Mouse (Mus musculus): Measurements from ENCODE around the gene Atp8b4. TPM values are rescaled to one million over a fixed set of nuclear protein-coding genes. Genes with fewer than 3 reads are reported as not detected.
A peak's percentile ranks its signal among the peaks of the same experiment; 100 is the strongest.

Gene Atp8b4
- polyA plus RNA-seq, 1 experiment from 2014 or later: 0.12 TPM

DNA sequence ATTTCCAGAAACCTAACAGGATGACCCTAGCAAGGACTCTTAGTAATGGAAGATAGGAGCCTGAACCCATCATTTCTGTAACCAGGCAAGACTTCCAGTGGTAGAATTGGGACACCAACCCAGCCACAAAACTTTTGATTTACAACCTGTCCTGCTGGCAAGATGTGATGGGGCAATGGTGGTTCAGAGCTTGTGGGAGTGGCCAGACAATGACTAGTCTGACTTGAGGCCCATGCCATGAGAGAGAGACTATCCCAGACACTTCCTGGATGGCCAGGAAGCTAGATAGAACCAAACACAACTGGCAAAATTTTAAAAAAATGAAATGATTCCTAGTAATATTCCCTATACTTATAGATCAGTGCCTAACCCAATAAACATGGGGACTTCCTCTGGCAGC is 87.7 kb downstream of the Atp8b4 start:
- Histone ChIP-seq H3K27me3 (ENCODE audit: low read depth, poor library complexity, severe bottlenecking) (no peaks in the 10 kb centered on the region), H3K9me3 (replicated peaks) (no peaks in the 10 kb centered on the region), H3K27ac (replicated peaks) (no peak overlapping the region), H3K4me1 (no peaks in the 10 kb centered on the region), H3K4me3 (no peak overlapping the region), H3K36me3 (no peaks in the 10 kb centered on the region)
- DNase-seq (ENCODE audit: low spot score): no peak

DNA sequence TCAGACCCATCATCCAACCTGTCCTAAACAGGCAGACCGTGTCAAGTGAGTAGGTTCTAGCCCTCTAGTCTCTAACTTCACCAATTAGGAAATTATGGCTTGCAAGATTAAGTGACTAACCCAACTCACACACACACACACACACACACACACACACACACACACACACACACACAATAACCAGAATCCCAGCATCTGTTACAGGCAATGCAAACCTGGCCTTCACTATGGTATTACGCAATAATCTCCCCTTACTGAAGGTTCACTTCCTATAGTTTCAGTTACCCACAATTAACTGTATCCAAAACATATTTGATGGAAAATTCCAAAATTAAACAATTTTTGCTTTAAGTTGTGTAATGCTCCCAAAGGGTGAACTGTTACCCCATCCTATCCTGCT is 101.0 kb downstream of the Atp8b4 start:
- DNase-seq (ENCODE audit: low spot score): no peak
- Histone ChIP-seq H3K27ac (replicated peaks) (no peak overlapping the region), H3K36me3 (no peaks in the 10 kb centered on the region), H3K4me3 (no peak overlapping the region), H3K27me3 (ENCODE audit: low read depth, poor library complexity, severe bottlenecking) (no peaks in the 10 kb centered on the region), H3K4me1 (no peaks in the 10 kb centered on the region), H3K9me3 (replicated peaks) (no peaks in the 10 kb centered on the region)
- WGBS: 89% methylated on average over 2 of the region's 2 CpGs

- no peaks in the 10 kb centered on the region for H3K27me3 ChIP-seq (ENCODE audit: low read depth, poor library complexity, severe bottlenecking)
- DNase-seq (ENCODE audit: low spot score): no peak
- 71% methylated on average over 2 of the region's 2 CpGs for WGBS
- no peak overlapping the region for H3K4me3 ChIP-seq
- no peaks in the 10 kb centered on the region for H3K9me3 ChIP-seq (replicated peaks)
- no peaks in the 10 kb centered on the region for H3K4me1 ChIP-seq
- H3K36me3 ChIP-seq: no peaks in the 10 kb centered on the region
- H3K27ac ChIP-seq (replicated peaks): no peak overlapping the region
These were observed 101.5 kb downstream of the Atp8b4 start for GRCm38 (mm10) chr2:126399017-126399416.

DNA sequence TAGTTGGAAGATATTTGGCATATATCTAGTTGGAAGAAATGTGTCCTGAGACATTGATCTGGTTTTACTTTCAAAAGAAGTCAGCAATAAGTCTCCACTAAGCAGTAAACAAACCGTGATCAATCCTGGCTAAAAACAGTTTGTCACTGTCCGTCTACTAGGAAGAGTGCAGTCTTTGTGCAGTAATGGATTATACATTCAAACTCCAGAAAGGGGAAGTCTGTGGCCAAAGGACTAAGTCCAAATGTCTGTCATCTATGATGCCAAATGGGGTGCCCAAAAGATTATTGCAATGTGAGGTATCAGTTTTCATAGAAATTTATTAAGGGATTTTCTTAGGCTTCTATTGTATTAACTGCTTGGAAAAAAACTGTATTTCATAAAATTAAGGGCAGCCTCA is 102.3 kb downstream of the Atp8b4 start:
- Histone ChIP-seq H3K4me1 (no peaks in the 10 kb centered on the region), H3K9me3 (replicated peaks) (no peaks in the 10 kb centered on the region), H3K36me3 (no peaks in the 10 kb centered on the region), H3K27ac (replicated peaks) (no peak overlapping the region), H3K27me3 (ENCODE audit: low read depth, poor library complexity, severe bottlenecking) (no peaks in the 10 kb centered on the region), H3K4me3 (no peak overlapping the region)
- DNase-seq (ENCODE audit: low spot score): no peak
- WGBS: 83% methylated on average over 2 of the region's 2 CpGs

DNA sequence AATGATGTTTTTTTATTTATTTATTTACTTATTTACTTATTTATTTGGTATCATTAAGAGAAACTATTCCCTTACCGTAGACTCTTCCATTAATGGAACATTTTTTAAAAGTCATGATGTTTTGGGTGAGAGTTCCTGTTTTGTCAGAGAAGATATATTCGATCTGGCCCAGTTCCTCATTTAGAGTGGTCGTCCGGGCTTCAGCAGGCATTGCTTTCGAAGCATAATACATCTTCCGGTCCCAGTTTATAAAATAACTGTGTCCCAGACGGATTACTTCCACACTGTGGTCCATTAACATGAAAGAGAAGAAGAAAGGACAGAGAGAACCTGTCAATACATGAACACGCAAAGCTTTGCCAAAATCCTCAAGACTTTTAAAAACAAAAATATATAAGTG is 103.0 kb downstream of the Atp8b4 start:
- no peak overlapping the region for H3K27ac ChIP-seq (replicated peaks)
- DNase-seq (ENCODE audit: low spot score): no peak
- H3K27me3 ChIP-seq (ENCODE audit: low read depth, poor library complexity, severe bottlenecking): no peaks in the 10 kb centered on the region
- no peak overlapping the region for H3K4me3 ChIP-seq
- 92% methylated on average over 8 of the region's 8 CpGs for WGBS
- no peaks in the 10 kb centered on the region for H3K9me3 ChIP-seq (replicated peaks)
- H3K4me1 ChIP-seq: no peaks in the 10 kb centered on the region
- H3K36me3 ChIP-seq: no peaks in the 10 kb centered on the region

GRCm38 (mm10) chr2:126394924-126395323 is 105.5 kb downstream of the Atp8b4 start:
- DNase-seq (ENCODE audit: low spot score): no peak
- no peak overlapping the region for H3K4me3 ChIP-seq
- H3K9me3 ChIP-seq (replicated peaks): no peaks in the 10 kb centered on the region
- no peak overlapping the region for H3K27ac ChIP-seq (replicated peaks)
- no peaks in the 10 kb centered on the region for H3K27me3 ChIP-seq (ENCODE audit: low read depth, poor library complexity, severe bottlenecking)
- no peaks in the 10 kb centered on the region for H3K4me1 ChIP-seq
- no peaks in the 10 kb centered on the region for H3K36me3 ChIP-seq
- 76% methylated on average over 2 of the region's 2 CpGs for WGBS

DNA sequence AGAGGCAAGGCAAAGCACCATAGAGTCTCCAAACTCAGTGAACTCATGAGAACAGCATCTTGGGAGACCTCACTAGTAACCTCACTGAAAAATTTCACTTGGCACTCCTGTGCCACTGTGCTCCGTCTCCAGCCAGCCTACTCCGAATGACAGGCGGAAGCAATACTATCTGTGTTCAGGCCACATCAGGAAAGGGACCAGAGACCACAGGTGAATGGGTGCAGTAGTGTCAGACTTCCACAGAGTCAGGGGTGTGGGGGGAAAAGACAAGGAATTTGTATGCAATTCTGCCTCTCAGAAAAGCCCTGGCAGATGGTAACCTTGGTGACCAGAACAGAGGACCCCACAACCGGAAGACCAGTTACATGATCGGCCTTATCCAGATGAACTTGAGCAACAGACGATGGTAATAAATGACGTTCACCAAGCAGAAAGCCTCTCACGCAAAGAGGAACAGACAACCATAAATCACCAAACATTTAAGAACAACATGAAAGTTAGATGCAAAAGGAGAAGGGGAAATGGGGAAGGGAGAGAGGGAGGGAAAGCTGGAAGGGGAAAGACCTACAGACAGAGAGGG is 112.9 kb downstream of the Atp8b4 start:
- Histone ChIP-seq H3K9me3 (replicated peaks) (no peaks in the 10 kb centered on the region), H3K4me1 (no peaks in the 10 kb centered on the region), H3K36me3 (no peaks in the 10 kb centered on the region), H3K27ac (replicated peaks) (no peak overlapping the region), H3K27me3 (ENCODE audit: low read depth, poor library complexity, severe bottlenecking) (no peaks in the 10 kb centered on the region), H3K4me3 (no peak overlapping the region)
- no peak for DNase-seq (ENCODE audit: low spot score)
- WGBS: 91% methylated on average over 8 of the region's 8 CpGs

DNA sequence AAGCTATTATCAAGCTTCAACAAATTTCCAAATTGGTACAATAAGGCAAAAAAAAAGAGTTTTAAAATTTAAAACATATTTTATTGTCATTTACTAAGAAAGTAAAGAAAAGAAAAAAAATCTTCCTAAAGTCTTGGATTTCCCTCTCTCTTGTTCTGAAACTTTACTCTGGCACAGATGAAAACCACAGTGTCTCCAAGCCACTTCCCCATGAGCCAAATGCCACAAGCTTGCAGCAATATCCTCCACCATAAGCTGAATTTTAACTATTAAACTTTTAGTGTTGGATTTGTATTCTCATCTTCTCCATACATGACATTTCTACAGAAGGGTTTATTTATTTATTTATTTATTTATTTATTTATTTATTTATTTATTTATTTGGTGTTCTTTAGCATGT is 114.4 kb downstream of the Atp8b4 start:
- Histone ChIP-seq H3K9me3 (replicated peaks) (no peaks in the 10 kb centered on the region), H3K36me3 (no peaks in the 10 kb centered on the region), H3K4me1 (no peaks in the 10 kb centered on the region), H3K4me3 (no peak overlapping the region), H3K27ac (replicated peaks) (no peak overlapping the region), H3K27me3 (ENCODE audit: low read depth, poor library complexity, severe bottlenecking) (no peaks in the 10 kb centered on the region)
- no peak for DNase-seq (ENCODE audit: low spot score)

GRCm38 (mm10) chr2:126380300-126380699 is 120.2 kb downstream of the Atp8b4 start:
- Histone ChIP-seq H3K27me3 (ENCODE audit: low read depth, poor library complexity, severe bottlenecking) (no peaks in the 10 kb centered on the region), H3K36me3 (no peaks in the 10 kb centered on the region), H3K27ac (replicated peaks) (no peak overlapping the region), H3K9me3 (replicated peaks) (no peaks in the 10 kb centered on the region), H3K4me1 (no peaks in the 10 kb centered on the region), H3K4me3 (no peak overlapping the region)
- WGBS: 90% methylated on average over 5 of the region's 5 CpGs
- DNase-seq (ENCODE audit: low spot score): no peak

GRCm38 (mm10) chr2:126371634-126372033 is 128.8 kb downstream of the Atp8b4 start:
- Histone ChIP-seq H3K27me3 (ENCODE audit: low read depth, poor library complexity, severe bottlenecking) (no peaks in the 10 kb centered on the region), H3K4me3 (no peak overlapping the region), H3K36me3 (no peaks in the 10 kb centered on the region), H3K9me3 (replicated peaks) (no peaks in the 10 kb centered on the region), H3K4me1 (no peaks in the 10 kb centered on the region), H3K27ac (replicated peaks) (no peak overlapping the region)
- 95% methylated on average over 8 of the region's 8 CpGs for WGBS
- DNase-seq (ENCODE audit: low spot score): no peak

GRCm38 (mm10) chr2:126369815-126370214 is 130.7 kb downstream of the Atp8b4 start:
- no peaks in the 10 kb centered on the region for H3K9me3 ChIP-seq (replicated peaks)
- no peak overlapping the region for H3K27ac ChIP-seq (replicated peaks)
- no peaks in the 10 kb centered on the region for H3K27me3 ChIP-seq (ENCODE audit: low read depth, poor library complexity, severe bottlenecking)
- 62% methylated on average over 4 of the region's 4 CpGs for WGBS
- no peaks in the 10 kb centered on the region for H3K36me3 ChIP-seq
- no peak overlapping the region for H3K4me3 ChIP-seq
- no peaks in the 10 kb centered on the region for H3K4me1 ChIP-seq
- DNase-seq (ENCODE audit: low spot score): no peak

DNA sequence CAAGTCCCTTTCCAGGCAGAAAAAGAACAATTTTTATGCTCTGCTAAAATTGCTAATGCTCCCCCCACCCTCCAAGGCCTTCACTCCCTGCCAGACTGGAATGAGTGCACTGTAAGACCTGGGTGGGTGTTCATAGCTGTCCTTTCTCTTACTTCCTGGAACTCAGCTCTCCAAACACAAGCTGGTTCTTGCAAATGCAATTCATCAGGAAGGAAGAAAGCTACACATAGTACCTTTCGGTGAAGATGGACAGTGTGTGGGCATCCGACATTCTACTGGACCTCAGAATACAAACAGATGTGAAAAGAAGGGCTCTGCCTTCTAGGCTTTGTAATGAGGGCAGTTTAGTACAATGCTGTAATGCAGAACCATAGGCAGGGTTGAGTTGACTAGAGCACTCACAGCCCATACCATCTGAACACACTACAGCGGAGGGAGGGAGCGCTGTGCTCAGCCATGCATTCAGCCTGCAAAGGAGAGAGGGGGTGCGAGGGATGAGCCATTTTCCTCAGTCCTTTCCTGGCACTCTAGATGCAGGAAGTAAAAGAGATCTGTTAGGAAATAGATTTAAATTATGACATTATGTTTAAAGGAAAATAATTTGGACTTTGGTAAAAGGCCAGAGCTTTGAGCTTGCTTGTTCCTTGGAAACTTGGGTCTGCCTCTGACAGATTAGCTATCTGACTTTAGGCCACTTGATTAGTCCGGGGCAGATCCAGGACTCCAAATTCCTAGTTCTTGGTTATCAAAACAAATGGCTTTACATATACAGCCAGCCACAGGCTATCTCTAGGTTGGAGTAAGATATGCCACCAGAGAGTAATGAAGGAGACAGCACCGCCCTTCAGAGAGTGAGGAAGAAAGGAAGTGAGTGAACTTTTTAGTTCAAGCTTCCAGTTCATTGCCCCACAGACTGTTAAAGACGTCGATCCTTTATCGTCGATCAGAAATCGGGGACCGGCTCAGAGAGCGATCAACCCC is 136.4 kb downstream of the Atp8b4 start:
- DNase-seq (ENCODE audit: low spot score): no peak
- H3K9me3 ChIP-seq (replicated peaks): no peaks in the 10 kb centered on the region
- no peaks in the 10 kb centered on the region for H3K27me3 ChIP-seq (ENCODE audit: low read depth, poor library complexity, severe bottlenecking)
- no peak overlapping the region for H3K4me3 ChIP-seq
- no peaks in the 10 kb centered on the region for H3K36me3 ChIP-seq
- WGBS: 81% methylated on average over 14 of the region's 14 CpGs
- H3K27ac ChIP-seq (replicated peaks): no peak overlapping the region
- H3K4me1 ChIP-seq: peaks cover 4% of the 10 kb centered on the region

GRCm38 (mm10) chr2:126363050-126363744 is 137.3 kb downstream of the Atp8b4 start:
- no peak overlapping the region for H3K27ac ChIP-seq (replicated peaks)
- no peaks in the 10 kb centered on the region for H3K27me3 ChIP-seq (ENCODE audit: low read depth, poor library complexity, severe bottlenecking)
- no peaks in the 10 kb centered on the region for H3K9me3 ChIP-seq (replicated peaks)
- H3K36me3 ChIP-seq: no peaks in the 10 kb centered on the region
- H3K4me3 ChIP-seq: no peak overlapping the region
- peak; percentile 76 for DNase-seq (ENCODE audit: low spot score)
- 54% methylated on average over 7 of the region's 7 CpGs for WGBS
- H3K4me1 ChIP-seq: peaks cover 4% of the 10 kb centered on the region

Data from midbrain, embryonic 10.5 days (tissue).